Mouse (Mus musculus) stomach, embryonic 16.5 days (tissue): ENCODE results near the gene Svs1. TPM values are rescaled to one million over a fixed set of nuclear protein-coding genes. Genes with fewer than 3 reads are reported as not detected.
A peak's percentile ranks its signal among the peaks of the same experiment; 100 is the strongest.

Experiments
- ATAC-seq: fragments of 200-750 bp; cut with Nextera tagmentation; 2 replicates; pipeline ENCODE4 v1.8.0; 2017; ENCODE audit warnings: moderate number of reproducible peaks, moderate TSS enrichment; ENCODE audit not compliant: insufficient read depth, low FRiP score
- H3K27ac ChIP-seq: fragments of 300-500 bp; sonication (generic); 2 replicates; pipeline ENCODE4 v1.5.1; 2014; ENCODE audit warnings: low read length
- H3K27me3 ChIP-seq: fragments of 300-500 bp; sonication (generic); 2 replicates; pipeline ENCODE4 v1.6.1; 2014; ENCODE audit warnings: low read length, control low read depth, mixed read lengths; ENCODE audit not compliant: control insufficient read depth, insufficient read depth
- H3K36me3 ChIP-seq: fragments of 300-500 bp; sonication (generic); 2 replicates; pipeline ENCODE4 v1.6.1; 2014; ENCODE audit warnings: low read length; ENCODE audit not compliant: control insufficient read depth, insufficient read depth
- H3K4me1 ChIP-seq: fragments of 300-500 bp; sonication (generic); 2 replicates; pipeline ENCODE4 v1.6.1; 2014; ENCODE audit warnings: low read length, control low read depth, mixed read lengths; ENCODE audit not compliant: control insufficient read depth, insufficient read depth
- H3K4me2 ChIP-seq: fragments of 300-500 bp; sonication (generic); 2 replicates; pipeline ENCODE4 v1.6.1; 2014; ENCODE audit warnings: low read depth, low read length, mixed read lengths
- H3K4me3 ChIP-seq: fragments of 300-500 bp; sonication (generic); replicated peaks from 2 replicates; pipeline ENCODE4 v1.5.1; 2014; ENCODE audit warnings: mild to moderate bottlenecking, low read length
- H3K9ac ChIP-seq: fragments of 300-500 bp; sonication (generic); 2 replicates; pipeline ENCODE4 v1.6.1; 2014; ENCODE audit warnings: low read length
- H3K9me3 ChIP-seq: fragments of 300-500 bp; sonication (generic); replicated peaks from 2 replicates; pipeline ENCODE4 v1.6.1; 2016; ENCODE audit warnings: low read length, control low read depth; ENCODE audit not compliant: control insufficient read depth
- WGBS: fragments of 180-500 bp; shearing (Covaris S2); extraction: QIAGEN DNeasy Blood & Tissue Kit; methylation state at CpG from one replicate; pipeline ENCODE4 v1.1.7; 2014; 5-methylcytosine and 5-hydroxymethylcytosine counted together
- polyA plus RNA-seq: library from polyadenylated mRNA; unstranded; fragments of >200 nt; fragmentation: Nextera tagmentation; extraction: Ambion mirVana; gene quantifications from 2 replicates; pipeline ENCODE4 v1.2.1, GENCODE M21; 2015

The Svs1 gene
- polyA plus RNA-seq, 1 experiment from 2014 or later: not detected

DNA sequence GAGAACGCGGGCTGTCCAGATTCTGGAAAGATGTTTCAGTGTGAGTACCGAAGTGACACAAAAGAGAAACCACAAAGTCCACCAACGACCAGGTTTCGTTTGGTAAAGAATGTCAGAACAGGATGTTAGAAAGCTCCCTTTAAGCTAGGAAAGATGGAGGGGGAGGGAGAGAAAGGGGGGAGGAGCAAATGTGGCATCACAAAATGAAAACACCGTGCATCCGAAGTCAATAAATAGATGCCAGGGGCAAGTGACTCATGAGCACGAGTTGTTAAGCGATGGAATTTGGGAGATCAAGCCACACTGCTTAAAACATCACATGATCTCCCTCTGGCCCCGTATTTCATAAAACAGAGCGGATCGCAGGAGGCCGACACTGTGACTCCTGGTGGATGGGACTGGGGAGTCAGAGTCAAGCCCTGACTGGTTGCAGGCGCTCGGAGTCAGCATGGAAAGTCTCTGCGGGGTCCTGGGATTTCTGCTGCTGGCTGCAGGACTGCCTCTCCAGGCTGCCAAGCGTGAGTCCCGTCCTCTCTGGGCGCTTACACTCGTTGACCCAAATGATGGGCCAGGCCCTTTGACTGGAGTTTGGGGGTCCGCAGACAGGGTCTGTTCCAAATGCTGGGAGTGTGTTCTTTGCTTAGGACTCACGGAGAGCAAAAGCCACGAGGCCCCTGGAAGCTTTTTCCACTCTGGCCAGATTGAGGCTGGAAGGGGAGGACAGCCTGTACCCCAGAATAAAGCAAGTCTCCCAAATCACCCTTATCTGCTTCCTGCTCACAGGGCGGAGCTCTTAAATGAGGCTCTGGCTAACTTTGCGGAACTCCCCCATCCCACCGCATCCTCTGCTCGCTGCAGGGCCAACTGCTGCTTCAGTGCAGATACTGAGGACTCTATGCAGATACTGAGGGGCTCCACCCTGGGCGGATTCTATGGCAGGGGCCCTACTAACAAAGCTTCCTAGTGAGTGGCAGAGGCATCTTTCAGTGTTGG lies 49.9 kb downstream of the Svs1 start, which contains the start of gene Gpnmb:
TSS of gene Gpnmb (plus strand) at position 272 of the 993 bp plus-strand sequence.
- peak within 1 kb of the TSS; percentile 43; the same call in 1 of the 2 replicates for H3K9ac ChIP-seq
- peak within 1 kb of the TSS; percentile 31 for H3K4me2 ChIP-seq
- H3K27ac ChIP-seq: no peak within 1 kb of the TSS
- WGBS: 39% methylated on average over 28 of the region's 28 CpGs
- peak within 1 kb of the TSS; percentile 16; the same call in 1 of the 2 replicates for H3K4me3 ChIP-seq
- 0 out of 2 replicates have a peak, but pooled peaks cover 4% of the 10 kb centered on the region for H3K27me3 ChIP-seq
- H3K9me3 ChIP-seq: no peaks in the 10 kb centered on the region
- H3K4me1 ChIP-seq: peaks cover 8% of the 10 kb centered on the region; the same call in 1 of the 2 replicates
- ATAC-seq: no peak
- no peaks in the 10 kb centered on the region for H3K36me3 ChIP-seq

DNA sequence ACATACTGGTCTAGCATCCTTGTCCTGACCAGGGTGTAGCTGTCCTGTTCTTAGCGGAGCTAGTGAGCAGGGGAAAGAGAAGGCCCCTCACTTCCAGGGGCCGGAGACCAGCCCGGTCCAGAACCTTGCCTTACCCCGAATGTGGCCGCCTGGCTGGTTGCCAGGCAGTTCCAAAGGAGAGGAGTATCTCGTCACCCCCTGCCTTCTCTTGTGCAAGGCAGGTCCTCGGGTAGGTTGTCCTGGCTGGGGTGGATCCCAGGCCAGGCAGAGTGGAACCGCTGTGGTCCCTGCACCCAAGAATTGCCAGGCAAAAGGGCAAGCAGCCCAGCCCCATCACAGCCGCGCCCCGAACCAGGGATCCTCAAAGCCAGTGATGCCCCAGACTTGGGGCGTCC lies 50.6 kb downstream of the Svs1 start:
- Histone ChIP-seq H3K27me3 (0 out of 2 replicates have a peak, but pooled peaks cover 4% of the 10 kb centered on the region), H3K36me3 (no peaks in the 10 kb centered on the region), H3K9me3 (no peaks in the 10 kb centered on the region), H3K4me3 (no peak overlapping the region), H3K4me2 (no peak overlapping the region), H3K4me1 (peaks cover 8% of the 10 kb centered on the region; the same call in 1 of the 2 replicates), H3K9ac (no peak overlapping the region), H3K27ac (no peak overlapping the region)
- 65% methylated on average over 11 of the region's 12 CpGs for WGBS
- ATAC-seq: no peak

DNA sequence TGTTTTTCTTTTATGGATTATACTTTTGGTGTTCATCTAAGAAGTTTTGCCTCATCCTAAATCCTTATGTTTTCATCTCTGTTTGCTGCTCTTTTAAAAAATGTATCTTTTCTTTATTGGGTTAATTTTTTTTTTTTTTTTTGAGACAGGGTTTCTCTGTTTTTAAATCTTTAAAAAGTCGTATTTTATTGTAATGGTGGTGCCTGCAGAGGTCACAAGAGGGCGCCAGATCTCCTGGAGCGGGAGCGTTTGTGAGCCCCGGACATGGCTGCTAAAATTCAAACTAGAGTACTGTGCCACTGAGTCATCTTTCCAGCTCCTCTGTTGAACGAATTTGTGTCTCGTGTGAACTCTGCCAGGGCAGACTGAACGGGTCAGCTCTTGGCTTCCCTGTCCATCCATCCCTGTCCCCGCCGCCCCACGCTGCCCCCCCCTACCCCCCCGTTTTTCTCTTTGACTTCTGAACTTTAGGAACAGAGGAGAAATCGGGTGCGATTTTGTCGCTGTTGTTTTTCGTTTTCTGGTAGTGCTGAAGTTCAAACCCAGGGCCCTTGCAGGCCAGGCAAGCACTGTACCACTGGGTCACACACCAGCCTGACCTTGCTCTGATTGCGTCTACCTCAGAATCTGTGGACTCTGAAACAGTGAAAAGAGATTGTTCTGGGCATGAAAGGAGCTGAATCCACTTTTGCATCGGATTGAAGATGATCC lies 53.0 kb downstream of the Svs1 start:
- Histone ChIP-seq H3K36me3 (no peaks in the 10 kb centered on the region), H3K9me3 (no peaks in the 10 kb centered on the region), H3K27ac (no peak overlapping the region), H3K4me2 (peak overlapping the region; percentile 58), H3K4me1 (peaks cover 8% of the 10 kb centered on the region; the same call in 1 of the 2 replicates), H3K4me3 (peak overlapping the region; percentile 43), H3K9ac (peak overlapping the region; percentile 69), H3K27me3 (0 out of 2 replicates have a peak, but pooled peaks cover 4% of the 10 kb centered on the region)
- WGBS: 13% methylated on average over 18 of the region's 18 CpGs
- no peak for ATAC-seq

Other genes starting within 250 kb of the Svs1 start
- 15.7 and 19.7 TPM in 2 replicates for gene Gimap1, start 247.8 kb upstream of the Svs1 start, polyA plus RNA-seq
- gene Gimap5, start 240.7 kb upstream of the Svs1 start, polyA plus RNA-seq: 6.9 and 8.1 TPM in 2 replicates
- gene Gimap3, start 216.0 kb upstream of the Svs1 start, polyA plus RNA-seq: 0.14 and 0.17 TPM in 2 replicates
- 157 and 176 TPM in 2 replicates for gene Tmem176a, start 145.9 kb upstream of the Svs1 start, polyA plus RNA-seq
- gene Tmem176b, start 145.4 kb upstream of the Svs1 start, polyA plus RNA-seq: 302 and 332 TPM in 2 replicates
- 2.5 and 4.6 TPM in 2 replicates for gene Aoc1, start 114.0 kb upstream of the Svs1 start, polyA plus RNA-seq
- not detected in 2 replicates for gene 1600015I10Rik, start 57.0 kb upstream of the Svs1 start, polyA plus RNA-seq
- gene Doxl2, start 11.9 kb upstream of the Svs1 start, polyA plus RNA-seq: not detected in 2 replicates
- 0.30 and 0.56 TPM in 2 replicates for gene Gpnmb, start 49.7 kb downstream of the Svs1 start, polyA plus RNA-seq
- 52.6 and 67.5 TPM in 2 replicates for gene Malsu1, start 86.9 kb downstream of the Svs1 start, polyA plus RNA-seq
- 47.0 and 53.6 TPM in 2 replicates for gene Igf2bp3, start 228.1 kb downstream of the Svs1 start, polyA plus RNA-seq